Mouse (Mus musculus): Measurements from ENCODE around the gene Klrb1b.
A peak's percentile ranks its signal among the peaks of the same experiment; 100 is the strongest.
"Not testable (repeated sequence)": the region's sequence is repeated elsewhere in the genome, so short reads cannot be mapped to it uniquely, and the experiment has no call there.

Gene Klrb1b

DNA sequence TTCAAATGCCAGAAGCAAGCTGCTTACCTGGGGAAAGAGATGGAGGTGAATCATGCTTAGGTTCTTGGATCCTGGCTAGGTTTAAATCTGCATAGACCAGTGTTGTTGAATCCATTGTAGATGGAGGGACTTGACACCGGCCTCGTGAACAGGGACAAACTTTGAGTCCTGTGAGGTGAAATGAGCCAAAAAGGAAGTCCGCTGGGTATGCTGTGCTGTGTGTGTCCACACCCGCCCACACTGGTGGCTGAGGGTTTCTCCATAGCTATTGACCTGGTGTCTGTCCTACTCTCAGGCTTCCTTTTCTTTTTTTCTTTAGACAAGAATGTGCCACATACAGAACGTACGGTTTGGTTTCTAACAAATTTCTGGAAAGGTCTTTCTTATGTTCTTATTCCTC is at the start of gene Klrb1b, which contains the start of gene Gm44511:
TSS of gene Klrb1b (minus strand) at position 200 of the 400 bp plus-strand sequence.
TSS of gene Gm44511 (minus strand) at position 184 of the 400 bp plus-strand sequence.
- DNase-seq, result peak in 1 of 2 experiments; percentile 33

DNA sequence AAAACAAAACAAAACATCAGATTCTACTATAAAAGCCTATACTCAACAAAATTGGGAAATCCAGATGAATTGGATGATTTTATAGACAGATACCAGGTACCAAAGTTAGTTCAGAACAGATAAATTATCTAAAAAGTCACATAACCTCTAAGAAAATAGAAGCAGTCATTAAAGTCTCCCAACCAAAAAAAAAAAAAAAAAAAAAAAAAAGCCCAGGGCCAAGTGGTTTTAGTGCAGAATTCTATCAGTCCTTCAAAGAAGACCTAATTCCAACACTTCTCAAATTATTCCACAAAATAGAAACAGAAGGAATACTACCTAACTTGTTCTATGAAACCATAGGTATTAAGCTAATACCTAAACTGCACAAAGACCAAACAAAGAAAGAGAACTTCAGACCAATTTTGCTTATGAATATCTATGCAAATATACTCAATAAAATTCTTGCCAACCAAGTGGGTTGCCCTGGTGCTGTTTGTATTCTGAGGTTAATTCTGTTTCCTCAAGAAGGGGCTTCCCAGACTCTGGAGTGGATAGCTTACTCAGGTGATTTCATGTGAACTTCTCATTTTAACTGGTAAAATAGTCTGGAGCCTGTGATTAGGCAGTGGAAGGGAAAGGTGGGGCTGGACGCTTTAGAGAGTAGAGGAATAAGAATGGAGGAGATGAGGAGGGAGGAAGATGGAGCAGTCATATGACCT is 45.9 kb upstream of the Klrb1b start:
- DNase-seq, result no peak

DNA sequence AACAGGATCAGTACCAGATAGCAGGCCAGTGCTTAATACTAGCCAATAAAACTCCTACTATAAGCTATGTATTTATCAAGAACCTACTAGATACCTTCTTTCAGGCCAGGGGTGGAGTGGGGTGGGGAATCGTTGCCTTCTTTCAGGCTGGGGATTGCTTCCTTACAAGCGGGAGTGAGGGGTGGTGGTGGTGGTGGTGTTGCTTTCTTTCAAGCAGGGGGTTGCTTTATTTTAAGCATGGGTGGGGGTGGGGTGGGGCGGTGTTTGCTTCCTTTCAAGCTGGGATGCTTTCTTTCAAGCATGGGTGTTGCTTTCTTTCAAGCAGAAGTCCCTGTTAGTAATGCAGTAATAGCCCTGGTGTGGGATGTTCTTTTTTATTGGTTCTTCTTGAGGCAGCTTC is 42.7 kb upstream of the Klrb1b start:
- peak in 1 of 2 experiments; percentile 6 for DNase-seq

DNA sequence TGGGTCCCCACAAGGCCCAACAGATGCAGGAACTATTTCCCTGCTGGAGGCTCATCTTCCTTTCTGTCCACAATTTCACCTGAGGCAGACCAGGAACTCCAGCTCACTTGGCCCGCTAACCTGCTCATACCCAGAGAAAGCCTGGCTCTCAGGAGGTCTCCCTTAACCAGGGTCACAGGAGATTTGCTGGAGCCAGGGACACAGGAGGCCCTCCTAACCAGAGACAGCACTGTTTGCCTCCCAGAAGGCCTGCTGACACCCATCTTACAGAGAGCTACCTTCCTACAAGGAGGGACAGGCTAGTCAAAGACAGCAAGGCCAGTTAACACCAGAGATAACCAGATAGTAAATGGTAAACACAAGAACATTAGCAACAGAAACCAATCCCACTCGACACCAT is 31.8 kb upstream of the Klrb1b start:
- DNase-seq, result no peak

DNA sequence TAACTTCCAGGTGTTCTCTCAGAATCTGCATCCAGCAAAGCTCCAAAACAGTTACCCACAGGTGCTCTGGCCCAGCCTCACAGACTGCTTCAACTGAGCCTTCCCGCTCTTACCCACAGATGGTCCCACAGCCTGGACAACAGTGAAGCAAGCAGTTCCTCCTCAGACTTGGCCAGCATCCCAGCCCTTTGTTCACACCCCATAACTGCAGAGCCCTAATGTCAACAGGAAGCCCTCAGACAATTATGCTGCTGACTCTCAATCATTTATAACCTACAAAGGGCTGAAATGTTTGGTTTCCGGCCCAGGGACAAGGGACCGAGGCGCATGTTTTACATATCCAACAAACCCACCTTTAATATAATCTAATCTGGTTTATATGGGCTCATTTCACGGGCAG is 30.1 kb upstream of the Klrb1b start:
- peak; percentile 95 to 96 for DNase-seq

DNA sequence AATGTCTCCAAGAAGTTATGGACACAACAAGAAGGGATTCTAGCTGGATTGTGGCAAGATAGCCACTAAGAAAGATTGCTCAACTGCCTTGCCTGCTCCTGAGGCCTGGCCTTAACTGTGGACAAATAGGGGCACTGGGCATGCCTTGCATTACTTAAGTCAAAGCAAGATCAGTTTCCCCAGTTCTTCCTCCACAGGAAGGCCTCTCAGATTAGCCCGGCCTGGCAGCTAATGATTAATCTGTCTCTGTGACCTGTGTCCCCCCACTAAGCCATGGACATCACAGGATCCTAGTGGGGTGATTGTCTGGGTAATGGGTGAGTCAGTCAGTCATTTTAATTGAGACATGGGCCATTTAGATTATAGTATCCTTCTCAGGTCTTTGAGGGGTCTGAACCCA is 29.3 kb upstream of the Klrb1b start:
- DNase-seq, result no peak

DNA sequence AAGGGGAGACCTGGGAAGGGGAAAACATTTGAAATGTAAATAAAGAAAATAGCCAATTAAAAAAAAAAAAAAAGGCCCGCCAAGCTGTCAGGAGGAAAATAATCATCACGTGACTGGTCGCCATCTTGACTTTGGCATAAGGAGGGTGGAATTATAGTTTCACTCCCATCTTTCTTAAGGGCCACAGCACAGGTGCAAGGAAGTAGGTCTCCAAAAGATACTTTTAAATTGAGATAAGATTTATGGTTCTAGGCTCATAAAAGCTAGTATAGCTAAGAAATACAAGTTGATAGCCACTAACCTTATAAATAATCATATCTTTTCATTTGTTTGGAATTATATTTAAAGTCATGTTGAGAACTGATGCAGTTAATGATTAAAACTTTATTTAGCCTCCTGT is 28.8 kb upstream of the Klrb1b start:
- DNase-seq, result no peak

DNA sequence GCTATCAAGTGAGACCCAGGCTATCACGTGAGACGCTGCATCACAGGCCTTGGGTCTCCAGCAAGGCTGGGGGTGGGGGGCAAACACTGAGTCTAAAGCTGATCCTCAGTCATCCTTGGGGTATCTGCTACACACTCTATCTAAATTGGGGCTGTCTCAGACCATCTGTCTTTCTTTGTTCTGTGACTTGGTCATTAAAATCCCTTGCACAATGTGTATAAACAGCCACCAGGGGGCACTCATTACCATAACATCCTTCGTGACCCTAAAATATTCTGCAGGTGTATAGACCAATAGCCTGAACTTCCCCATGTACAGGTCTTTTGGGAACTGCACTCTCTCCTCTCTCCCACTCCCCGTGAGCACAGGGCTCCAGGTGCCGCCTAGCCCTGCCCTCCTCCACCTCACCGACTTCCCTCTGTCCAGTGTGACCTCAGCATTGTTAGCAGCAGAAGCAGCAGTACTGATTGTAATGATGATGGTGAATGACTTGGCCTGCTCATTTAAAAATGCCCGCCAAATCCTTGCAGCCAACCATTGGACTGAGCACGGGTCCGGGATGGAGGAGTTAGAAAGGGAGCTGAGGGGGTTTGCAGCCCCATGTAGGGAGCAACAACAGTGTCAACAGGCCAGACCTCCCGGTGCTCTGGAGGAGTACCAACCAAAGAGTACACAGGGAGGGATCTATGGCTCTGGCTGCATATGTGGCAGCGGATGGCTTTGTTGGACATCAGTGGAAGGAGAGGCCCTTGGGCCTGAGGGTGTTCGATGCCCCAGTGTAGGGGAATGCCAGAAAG is 28.1 kb upstream of the Klrb1b start:
- peak; percentile 61 to 73 for DNase-seq

DNA sequence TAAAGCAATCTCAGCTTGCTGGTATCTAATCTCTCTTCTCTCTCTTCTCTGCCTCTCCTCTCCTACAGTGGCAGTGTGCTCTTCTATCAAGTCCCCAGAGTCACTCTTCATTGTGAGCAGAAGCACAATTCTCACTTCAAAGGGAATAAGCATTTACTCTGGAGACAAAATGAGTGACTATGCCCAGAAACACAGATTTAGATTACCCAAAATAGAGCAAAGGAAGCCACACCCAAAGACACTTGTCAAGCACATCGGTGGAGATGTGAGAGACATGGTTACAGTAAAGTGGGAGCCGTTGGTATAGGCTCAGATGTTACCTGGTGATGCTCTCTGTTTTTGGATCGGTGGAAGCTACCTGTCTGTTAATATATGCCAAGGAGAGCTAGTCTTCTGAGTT is 26.6 kb upstream of the Klrb1b start:
- no peak for DNase-seq

DNA sequence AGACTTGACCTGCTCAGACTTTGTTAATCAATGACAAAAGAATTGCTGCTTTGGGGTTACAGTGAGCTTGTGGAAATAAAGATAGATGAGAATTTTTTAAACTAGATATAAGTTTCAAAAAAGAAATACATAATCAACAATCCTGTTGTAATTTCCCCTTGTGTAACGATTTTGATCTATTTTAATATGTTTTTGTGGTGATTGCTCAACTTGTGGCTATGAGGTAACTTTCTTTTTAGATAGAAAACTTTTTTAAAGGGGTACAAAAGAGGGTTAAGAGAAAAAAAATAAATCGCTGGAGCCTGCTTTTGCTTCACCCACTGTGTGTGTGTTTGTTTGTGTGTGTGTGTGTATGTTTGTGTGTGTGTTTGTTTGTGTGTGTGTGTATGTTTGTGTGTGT is 25.0 kb upstream of the Klrb1b start:
- no peak for DNase-seq

DNA sequence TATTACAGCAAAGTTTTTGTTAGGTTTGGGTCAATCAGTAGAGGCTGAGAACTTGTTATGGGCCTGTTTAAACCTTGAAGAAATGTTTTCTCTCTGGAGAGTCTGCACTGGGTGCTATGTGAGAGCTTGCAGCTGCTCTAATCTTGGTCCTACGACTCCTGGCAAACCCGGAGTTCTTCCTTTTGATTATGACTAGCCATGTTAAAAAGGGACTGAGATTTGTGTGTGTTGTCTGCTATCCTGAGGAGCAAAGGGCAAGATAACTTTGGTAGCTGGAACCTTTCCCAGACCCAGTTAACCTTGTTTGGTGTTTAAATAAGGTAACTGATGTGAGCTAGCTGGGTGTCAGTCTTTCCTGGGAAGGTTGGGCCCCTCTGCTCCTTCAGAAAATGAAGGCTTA is 24.5 kb upstream of the Klrb1b start:
- peak; percentile 37 to 63 for DNase-seq

DNA sequence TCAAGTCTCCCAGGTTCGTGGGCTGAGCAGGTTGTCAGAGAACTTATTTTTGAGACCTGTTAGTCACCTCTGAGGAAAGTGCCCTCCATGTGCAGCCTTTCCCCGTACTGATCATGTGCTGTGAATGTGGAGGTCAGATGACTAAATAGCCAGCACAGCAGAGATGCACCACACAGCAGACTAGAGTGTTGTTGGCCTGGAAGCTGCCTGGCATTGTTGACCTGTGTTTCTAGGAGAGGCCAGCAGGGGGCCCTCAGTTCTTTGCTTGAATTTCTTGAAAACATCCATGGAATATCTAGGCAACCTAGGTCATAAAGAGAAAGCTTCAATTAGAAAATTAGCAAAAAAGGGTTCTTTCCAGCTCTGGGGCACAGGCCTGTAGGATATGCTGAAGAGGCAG is 23.8 kb upstream of the Klrb1b start:
- DNase-seq, result peak; percentile 44 to 47

DNA sequence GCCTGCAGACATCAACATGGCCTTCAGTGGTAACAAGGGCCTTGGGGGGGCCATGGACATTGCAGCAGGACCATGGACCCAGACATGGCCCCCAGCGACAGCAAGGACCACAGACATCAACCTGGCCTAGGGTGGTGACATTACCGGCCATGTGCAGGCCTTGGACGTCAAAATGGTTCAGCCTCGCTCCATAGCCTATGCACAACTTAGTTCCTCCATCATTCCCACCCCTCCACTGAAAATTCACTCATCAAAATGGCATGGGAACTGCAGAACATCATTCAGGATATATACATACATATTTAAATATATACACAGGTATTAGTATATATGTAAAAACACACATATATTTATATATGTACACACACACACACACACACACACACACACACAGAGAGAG is 21.3 kb upstream of the Klrb1b start:
- no peak for DNase-seq

DNA sequence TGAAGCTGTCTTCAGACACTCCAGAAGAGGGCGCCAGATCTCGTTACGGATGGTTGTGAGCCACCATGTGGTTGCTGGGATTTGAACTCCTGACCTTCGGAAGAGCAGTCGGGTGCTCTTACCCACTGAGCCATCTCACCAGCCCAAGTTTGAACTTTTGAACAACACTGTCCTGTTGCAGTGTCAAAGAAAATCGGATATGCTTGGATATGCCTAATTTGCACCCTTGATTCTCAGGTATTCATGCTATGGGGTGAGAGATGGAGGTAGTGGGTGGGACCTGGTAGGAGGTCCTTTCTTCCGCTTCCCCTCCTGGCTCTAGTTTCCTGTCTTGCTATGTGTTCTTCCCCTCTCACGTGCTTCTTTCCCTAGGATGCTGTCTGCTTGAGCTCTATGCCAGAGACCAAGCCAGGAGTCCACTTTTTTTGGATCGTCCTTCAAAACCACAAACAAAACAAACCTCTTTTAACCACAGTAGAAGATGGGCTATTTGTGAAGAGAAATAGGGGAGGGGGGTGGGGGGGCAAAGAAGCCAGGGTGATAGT is 19.9 kb upstream of the Klrb1b start:
- DNase-seq, result no peak

DNA sequence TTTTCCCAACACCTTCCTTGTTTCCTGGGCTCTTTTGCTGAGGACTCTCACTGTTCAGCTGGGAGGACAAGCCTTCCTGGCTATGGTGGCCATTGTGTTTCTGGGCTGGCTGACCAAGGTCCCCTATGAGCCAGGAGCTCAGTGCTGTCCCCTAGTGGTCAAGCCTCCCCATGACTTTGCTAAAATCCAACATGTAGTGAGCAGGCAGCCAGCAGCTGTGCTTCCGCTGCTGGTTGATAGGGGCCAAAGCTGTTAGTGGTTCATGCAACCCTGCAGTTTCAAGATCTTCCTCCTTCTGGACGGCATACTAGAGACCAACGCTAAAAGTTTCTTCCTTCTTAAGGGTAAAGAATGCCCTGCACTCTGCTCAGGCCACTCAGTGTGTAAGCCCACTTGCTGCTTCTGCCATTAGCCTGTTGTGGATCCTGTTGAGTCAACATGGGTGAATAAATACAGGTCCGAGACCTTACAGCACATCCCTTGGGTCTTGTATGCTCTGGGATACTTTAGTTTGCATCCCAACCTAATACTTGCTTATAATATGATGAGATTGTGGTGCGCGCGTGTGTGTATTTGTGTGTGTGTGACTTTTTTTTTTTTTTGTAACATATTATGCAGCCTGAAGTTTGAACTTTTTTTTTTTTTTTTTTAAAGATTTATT is 19.3 kb upstream of the Klrb1b start:
- DNase-seq, result peak; percentile 88 to 91

DNA sequence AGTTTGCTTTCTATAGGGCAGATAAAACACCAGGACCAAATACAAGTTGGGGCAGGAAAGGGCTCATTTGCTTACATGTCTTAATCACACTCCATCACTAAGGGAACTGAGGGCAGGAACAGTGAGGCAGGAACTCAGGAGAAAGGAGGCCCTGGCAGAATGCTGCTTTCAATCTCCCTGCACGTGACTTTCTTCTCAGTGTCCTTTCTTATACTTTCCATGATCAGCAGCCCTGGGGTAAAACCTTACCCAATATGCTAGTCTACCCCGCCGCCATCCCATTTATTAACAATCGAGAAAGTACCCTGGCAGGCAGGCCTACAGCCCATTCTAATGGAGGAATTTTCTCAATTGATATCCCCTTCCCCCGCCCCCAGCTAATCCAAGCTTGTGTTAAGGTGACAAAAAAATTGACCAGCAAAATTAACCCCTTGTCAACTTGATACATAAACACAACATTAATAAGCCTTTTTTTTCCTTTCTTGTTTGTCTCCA is 18.5 kb upstream of the Klrb1b start:
- no peak for DNase-seq

DNA sequence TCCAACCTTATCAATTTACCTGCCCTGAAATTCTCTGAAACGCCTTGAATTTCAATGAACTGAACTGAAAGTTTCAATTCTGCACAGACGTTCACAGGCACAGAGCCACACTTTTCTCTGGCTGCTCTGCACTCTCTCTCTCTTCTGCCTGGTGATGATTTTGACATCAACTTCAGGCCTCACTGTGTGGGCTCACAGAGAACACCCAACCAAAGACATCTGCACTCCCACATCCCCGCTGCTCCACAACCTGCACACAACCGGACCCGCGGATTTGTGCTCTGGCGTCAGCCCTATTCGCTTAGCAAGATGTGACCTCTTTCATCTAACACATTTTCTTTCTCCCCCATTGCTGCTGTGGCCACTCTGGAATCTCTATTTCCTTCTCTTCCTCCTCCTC is 18.0 kb upstream of the Klrb1b start:
- no peak for DNase-seq

DNA sequence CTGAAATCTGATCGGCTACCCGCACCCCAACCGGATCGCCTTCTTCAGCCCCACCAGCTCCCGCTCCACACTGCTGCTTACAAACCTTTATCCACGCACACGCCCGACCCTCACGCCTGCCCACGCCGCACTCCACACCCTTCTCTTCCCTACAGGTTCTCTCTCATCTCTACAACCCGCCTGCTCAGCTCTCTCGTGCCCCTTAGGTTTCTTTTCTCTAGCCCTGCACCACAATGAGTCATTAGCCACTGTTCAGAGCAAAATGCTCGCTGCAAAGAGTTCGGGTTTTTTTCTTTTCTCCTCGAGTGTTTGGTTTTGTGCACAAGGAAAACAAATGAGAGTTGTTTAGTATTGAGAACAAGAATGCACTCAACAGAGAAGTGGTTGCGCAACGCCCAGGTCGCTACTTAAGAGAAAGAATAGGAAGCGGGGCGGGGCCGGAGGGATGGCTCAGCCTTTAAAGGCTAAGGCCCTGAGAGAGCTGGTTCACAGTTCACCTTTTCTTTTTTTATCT is 17.4 kb upstream of the Klrb1b start:
- DNase-seq, result peak; percentile 94 to 95

DNA sequence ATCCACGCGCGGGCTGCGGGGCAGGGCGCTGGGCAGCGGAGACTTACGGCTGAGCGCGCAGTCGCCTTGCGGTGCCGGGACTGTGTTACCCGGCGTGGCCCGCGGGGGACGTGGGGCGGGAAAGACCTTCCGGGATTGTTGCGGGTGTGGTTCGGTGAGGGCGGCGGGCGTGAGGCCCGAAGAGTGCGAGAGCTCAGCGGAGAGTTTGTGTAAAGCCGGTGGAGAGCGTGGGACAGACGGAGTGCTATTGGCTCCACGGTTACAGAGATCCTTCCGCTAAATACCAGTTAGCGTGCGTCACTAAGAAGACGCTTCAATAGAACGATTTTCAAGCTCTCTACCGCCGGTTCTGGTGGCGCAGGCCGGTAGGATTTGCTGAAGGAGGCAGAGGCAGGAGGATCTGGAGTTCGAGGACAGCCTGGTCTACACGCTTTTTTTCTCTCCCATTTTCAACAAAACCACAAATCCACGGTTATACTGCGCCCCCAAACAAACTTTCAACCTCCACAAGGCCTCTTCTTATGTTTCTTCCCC is 16.9 kb upstream of the Klrb1b start:
- peak; percentile 93 to 94 for DNase-seq

DNA sequence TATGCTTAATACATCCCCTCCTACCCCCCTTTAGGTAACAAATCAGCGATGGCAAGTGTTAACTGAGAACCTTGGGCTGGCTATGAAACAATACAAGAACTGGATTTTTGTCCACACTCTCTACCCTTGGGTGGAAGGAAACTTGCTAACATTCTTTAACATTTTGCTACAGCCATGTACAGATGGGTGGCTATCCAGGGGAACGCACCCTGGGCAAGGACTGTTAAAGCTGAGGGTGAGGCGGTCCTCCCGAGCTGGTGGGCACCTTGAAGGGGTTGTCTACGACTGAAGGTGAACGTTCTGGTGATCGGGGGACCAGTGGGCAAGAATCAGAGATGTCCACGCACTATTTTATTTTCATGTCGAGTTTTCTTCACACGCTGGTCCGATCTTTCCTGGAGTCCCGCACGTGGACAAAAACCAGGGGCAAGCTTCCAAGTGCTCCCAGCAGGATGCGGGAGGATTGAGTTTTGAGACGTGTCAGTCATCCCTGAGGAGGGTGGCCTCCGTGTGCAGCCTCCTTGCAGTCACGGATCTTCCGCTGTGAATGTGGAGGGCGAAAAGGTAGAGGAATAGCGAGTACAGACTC is 16.3 kb upstream of the Klrb1b start:
- DNase-seq, result no peak

DNA sequence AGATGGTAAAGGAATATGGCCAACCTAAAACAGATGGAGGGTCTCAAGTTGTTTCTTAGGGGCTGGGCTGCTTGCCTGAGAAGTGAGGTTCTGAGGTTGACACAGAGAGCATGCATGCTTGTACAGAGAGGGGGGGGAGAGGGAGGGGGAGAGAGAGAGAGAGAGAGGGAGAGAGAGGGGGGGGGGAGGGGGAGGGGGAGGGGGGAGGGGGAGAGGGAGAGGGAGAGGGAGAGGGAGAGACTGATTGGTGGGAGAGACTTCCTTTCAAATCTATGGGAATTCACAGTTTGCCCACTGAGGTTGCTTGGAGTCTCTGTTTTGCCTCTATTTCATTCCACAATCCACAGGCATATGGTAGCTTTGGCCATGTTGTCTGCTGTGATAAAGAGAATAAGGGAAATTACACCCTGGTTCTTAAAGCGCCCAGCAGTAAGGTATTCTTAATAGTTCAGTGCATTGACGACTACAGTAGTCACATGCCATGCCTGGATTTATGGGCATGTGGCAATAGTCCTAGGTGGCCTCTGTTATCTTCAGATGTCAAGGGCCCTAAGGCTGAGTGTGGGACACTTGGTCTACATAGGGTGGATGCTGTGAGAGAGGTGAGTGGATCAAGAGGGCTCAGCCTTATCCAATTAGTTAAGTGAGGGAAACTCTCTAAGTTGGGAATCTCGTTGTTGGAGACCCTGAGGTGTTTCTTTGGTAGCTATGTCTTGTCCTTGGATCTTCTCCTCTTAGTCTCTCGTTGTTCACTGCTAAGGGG is 15.4 kb upstream of the Klrb1b start:
- DNase-seq, result peak; percentile 33 to 70

DNA sequence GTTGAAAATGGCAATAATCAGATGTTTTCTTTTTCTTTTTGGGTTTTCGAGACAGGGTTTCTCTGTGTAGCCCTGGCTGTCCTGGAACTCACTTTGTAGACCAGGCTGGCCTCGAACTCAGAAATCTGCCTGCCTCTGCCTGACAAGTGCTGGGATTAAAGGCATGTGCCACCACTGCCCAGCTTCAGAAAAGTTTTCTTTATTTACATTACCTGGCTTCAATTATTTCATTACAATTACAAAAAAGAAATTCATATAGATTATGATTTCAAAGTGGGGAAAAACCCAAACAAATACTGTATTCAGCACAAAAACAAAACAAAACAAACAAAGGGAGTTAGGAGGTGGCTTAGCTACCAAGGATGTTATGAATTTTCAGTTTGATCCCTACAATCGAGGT is 14.5 kb upstream of the Klrb1b start:
- not testable (repeated sequence) for DNase-seq

All from lung, adult 18-20 months (tissue).